Mouse (Mus musculus): ENCODE measurements around the gene Slit1.
A peak's percentile ranks its signal among the peaks of the same experiment; 100 is the strongest.

The Slit1 gene

GRCm38 (mm10) chr19:41743396-41743795 is at the start of gene Slit1:
Gene Slit1 (minus strand): TSS chr19:41743665.
- no peak for DNase-seq (ENCODE audit: low read depth)

- no peak for DNase-seq (ENCODE audit: low read depth)
These were observed 49.5 kb upstream of the Slit1 start for GRCm38 (mm10) chr19:41792934-41793486.

GRCm38 (mm10) chr19:41791384-41791783 is 47.9 kb upstream of the Slit1 start:
- no peak for DNase-seq (ENCODE audit: low read depth)

- no peak for DNase-seq (ENCODE audit: low read depth)
These were observed 45.9 kb upstream of the Slit1 start for GRCm38 (mm10) chr19:41789110-41789961.

- no peak for DNase-seq (ENCODE audit: low read depth)
These were observed 43.4 kb upstream of the Slit1 start for GRCm38 (mm10) chr19:41786896-41787295.

- DNase-seq (ENCODE audit: low read depth) = no peak
These were observed 34.0 kb upstream of the Slit1 start for GRCm38 (mm10) chr19:41777514-41777913.

GRCm38 (mm10) chr19:41768711-41769110 is 25.2 kb upstream of the Slit1 start:
- DNase-seq (ENCODE audit: low read depth) = no peak

GRCm38 (mm10) chr19:41766628-41767027 is 23.2 kb upstream of the Slit1 start:
- no peak for DNase-seq (ENCODE audit: low read depth)

- peak; percentile 87 for DNase-seq (ENCODE audit: low read depth)
These were observed 20.6 kb upstream of the Slit1 start for GRCm38 (mm10) chr19:41763870-41764660.

- DNase-seq (ENCODE audit: low read depth) = peak; percentile 34
These were observed 18.1 kb upstream of the Slit1 start for GRCm38 (mm10) chr19:41761529-41761928.

- DNase-seq (ENCODE audit: low read depth) = no peak
These were observed 16.3 kb upstream of the Slit1 start for GRCm38 (mm10) chr19:41759765-41760164.

GRCm38 (mm10) chr19:41759270-41759669 is 15.8 kb upstream of the Slit1 start:
- no peak for DNase-seq (ENCODE audit: low read depth)

GRCm38 (mm10) chr19:41754760-41755159 is 11.3 kb upstream of the Slit1 start:
- no peak for DNase-seq (ENCODE audit: low read depth)

GRCm38 (mm10) chr19:41751906-41752305 is 8.4 kb upstream of the Slit1 start:
- DNase-seq (ENCODE audit: low read depth) = no peak

GRCm38 (mm10) chr19:41747436-41747835 is 4.0 kb upstream of the Slit1 start:
- DNase-seq (ENCODE audit: low read depth) = no peak

- DNase-seq (ENCODE audit: low read depth) = no peak
These were observed 2.6 kb upstream of the Slit1 start for GRCm38 (mm10) chr19:41745941-41746557.

GRCm38 (mm10) chr19:41738896-41739295 is 4.6 kb downstream of the Slit1 start:
- no peak for DNase-seq (ENCODE audit: low read depth)

GRCm38 (mm10) chr19:41738429-41738805 is 5.0 kb downstream of the Slit1 start:
- DNase-seq (ENCODE audit: low read depth) = no peak

- no peak for DNase-seq (ENCODE audit: low read depth)
These were observed 5.6 kb downstream of the Slit1 start for GRCm38 (mm10) chr19:41737657-41738428.

GRCm38 (mm10) chr19:41734685-41735084 is 8.8 kb downstream of the Slit1 start:
- no peak for DNase-seq (ENCODE audit: low read depth)

GRCm38 (mm10) chr19:41725491-41725890 is 18.0 kb downstream of the Slit1 start:
- no peak for DNase-seq (ENCODE audit: low read depth)
